Mouse (Mus musculus): Measurements from ENCODE around the gene Klhl26.

DNA sequence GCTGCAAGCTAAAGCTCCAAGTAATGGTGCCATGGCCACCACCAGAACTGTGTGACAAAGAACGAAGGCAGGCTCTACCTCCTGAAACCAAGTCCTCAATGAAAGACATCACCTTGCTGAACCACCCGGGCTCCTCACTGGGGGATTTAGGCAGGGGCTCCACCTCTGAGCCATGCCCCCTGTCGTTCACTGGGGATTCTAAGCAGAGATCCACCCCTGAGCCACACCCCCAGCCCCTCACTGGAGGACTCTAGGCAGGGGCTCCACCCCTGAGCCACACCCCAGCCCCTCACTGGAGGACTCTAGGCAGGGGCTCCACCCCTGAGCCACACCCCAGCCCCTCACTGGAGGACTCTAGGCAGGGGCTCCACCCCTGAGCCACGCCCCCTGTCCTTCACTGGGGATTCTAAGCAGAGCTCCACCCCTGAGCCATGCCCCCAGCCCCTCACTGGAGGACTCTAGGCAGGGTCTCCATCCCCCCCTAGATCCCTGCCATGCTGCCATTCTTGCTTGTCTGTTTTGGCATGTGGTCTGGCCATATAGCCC lies 43.7 kb downstream of the Klhl26 start:
- TF ChIP-seq CTCF (IDR thresholded peaks at IDR 0.05) (no peak), EP300 (IDR thresholded peaks at IDR 0.05) (no peak)
